Mouse (Mus musculus) inflammation-experienced regulatory T-cells (primary cell): ENCODE measurements around the gene Spocd1. TPM values are rescaled to one million over a fixed set of nuclear protein-coding genes. Genes with fewer than 3 reads are reported as not detected.

Source experiments
- polyA plus RNA-seq, 2 experiments: library from polyadenylated mRNA; unstranded; fragments of 100-300 nt; shearing (Covaris generic); gene quantifications; one replicate each; pipeline ENCODE4 v1.2.1; 2017

The Spocd1 gene
- not detected for polyA plus RNA-seq

GRCm38 (mm10) chr4:129928949-129929348 lies at the start of gene Spocd1:
Gene Spocd1, plus strand, starts transcription at chr4:129929249.

DNA sequence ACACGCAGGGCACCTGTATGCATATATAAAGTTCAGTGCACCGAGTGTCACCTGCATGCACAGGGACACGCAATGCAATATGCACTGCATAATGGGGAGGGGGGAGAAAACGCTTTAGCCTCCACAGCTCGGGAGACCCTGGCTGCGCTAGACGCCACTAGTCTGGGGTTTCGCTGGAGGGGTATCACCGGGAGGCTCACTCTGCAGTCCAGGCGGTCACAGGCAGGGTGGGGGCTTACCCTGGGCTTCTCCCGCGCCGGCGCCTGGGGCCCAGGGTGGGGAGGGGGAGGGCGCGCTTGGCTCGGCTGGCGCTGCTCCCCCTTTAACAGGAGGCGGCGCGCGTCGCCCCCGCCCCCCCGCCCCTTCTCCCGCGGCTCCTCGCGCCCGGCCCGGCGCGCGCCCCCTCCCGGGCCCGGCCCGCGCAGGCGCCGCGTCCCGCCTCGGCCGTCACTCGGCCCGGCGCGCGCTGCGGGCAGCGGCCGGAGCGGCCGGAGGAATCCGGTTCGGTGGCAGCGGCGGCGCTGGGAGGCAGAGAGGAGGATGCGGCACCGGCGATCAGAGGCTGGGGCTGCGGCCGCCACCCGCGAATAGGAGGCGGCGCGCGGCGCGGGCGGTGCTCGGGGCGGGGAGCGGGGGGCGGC lies 55.5 kb downstream of the Spocd1 start, which contains the start of gene Adgrb2:
TSS of gene Adgrb2 (plus strand) at position 450 of the 641 bp plus-strand sequence.

Other genes starting within 250 kb of the Spocd1 start
- 10 to 100 TPM; 19.2 to 20.0 TPM for gene Tmem39b, start 232.4 kb upstream of the Spocd1 start, polyA plus RNA-seq
- 100 to 1,000 TPM; 154 to 160 TPM for gene Khdrbs1, start 186.9 kb upstream of the Spocd1 start, polyA plus RNA-seq
- 100 to 1,000 TPM; 419 to 434 TPM for gene Ptp4a2, start 118.0 kb upstream of the Spocd1 start, polyA plus RNA-seq
- gene Adgrb2, start 55.6 kb downstream of the Spocd1 start, polyA plus RNA-seq = 1 to 10 TPM in 1 of 2 experiments, not detected in 1; 1.4 TPM
- gene Col16a1, start 118.6 kb downstream of the Spocd1 start, polyA plus RNA-seq = under 1 TPM in 1 of 2 experiments, not detected in 1; 0.84 TPM
- 10 to 100 TPM; 67.5 to 67.8 TPM for gene Pef1, start 173.3 kb downstream of the Spocd1 start, polyA plus RNA-seq
- not detected for gene Hcrtr1, start 210.1 kb downstream of the Spocd1 start, polyA plus RNA-seq
- gene Tinagl1, start 245.9 kb downstream of the Spocd1 start, polyA plus RNA-seq = 1 to 10 TPM in 1 of 2 experiments, under 1 TPM in 1; 0.24 to 2.8 TPM